Mouse (Mus musculus): ENCODE results near the gene Cryab.
A peak's percentile ranks its signal among the peaks of the same experiment; 100 is the strongest.

Cryab gene

GRCm38 (mm10) chr9:50742744-50743143, 8.4 kb upstream of the Cryab start:
- no peak for DNase-seq (ENCODE audit: low spot score in 2 of 2)

GRCm38 (mm10) chr9:50745806-50746205, 5.3 kb upstream of the Cryab start:
- DNase-seq (ENCODE audit: low spot score in 2 of 2), result no peak

DNA sequence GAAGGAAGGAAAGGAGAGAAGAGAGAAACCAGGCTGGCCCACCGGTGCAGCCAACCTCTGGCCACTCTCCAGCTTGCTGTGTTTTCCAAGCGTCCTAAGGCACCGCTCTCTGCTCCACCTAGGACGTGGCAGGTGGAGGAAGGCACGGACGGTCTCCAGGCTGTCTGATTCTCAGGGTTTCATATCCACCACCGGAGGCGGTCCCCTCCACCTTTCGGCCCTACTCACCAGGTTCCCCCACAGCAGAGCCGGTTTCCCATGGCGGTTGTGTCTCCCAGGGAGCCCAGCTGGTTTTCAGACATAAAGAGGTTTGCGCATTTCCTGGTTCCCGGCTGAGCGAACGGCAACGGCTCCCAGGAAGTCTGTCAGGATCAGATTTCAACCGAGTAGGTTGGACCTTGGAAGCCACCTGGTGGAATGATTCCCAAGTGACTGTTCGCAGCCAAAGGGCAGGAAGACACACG, 4.9 kb upstream of the Cryab start, which contains the start of gene 2310030G06Rik:
Gene 2310030G06Rik, minus strand, starts transcription at position 323 of the 464 bp plus-strand sequence.
- no peak for DNase-seq (ENCODE audit: low spot score in 2 of 2)

DNA sequence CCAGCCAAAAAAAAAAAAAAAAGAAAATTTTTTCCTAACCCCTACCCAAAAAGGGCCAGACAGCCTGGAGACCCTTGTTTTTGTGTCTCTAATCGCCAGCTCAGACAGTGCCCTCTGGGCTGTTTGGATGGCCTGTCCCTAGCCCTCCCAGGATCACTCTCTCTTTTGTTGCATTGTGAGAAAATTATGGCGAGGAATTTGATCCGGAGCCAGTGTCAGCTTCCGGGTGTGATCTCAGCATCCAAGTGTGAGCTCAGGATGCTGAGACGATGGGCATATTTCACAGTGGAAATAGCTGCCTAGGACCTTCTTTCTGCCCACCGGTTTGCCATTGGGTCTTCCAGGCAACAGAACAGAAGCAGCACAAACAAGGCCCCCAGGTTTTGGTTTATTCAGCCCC, 419 bp upstream of the Cryab start:
- no peak for DNase-seq (ENCODE audit: low spot score in 2 of 2)

GRCm38 (mm10) chr9:50752054-50752602, 1.0 kb downstream of the Cryab start, which contains the start of gene Hspb2:
Gene Hspb2, minus strand, starts transcription at chr9:50752354.
- no peak for DNase-seq (ENCODE audit: low spot score in 2 of 2)

GRCm38 (mm10) chr9:50752784-50753615, 1.9 kb downstream of the Cryab start:
- no peak for DNase-seq (ENCODE audit: low spot score in 2 of 2)

GRCm38 (mm10) chr9:50753947-50754346, 2.8 kb downstream of the Cryab start:
- DNase-seq (ENCODE audit: low spot score in 2 of 2), result no peak

DNA sequence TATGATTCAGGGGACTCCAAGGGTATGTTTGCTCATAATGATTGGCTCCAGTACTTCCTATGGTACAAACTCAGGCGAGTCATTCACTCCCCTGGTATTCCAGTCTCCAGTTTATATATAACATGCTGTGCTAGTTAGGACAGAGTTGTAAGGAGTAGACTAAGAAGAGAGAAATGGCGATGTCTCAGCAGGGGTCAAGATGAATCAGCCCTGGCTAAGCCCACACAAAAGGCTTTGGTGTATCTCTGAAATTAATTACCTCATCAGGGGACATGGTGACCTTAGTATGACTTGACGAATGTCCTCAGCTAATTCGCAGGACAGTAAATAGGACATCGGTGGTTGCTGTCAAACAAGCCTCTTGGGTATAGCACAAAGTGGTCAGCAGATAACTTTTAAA, 5.6 kb downstream of the Cryab start:
- no peak for DNase-seq (ENCODE audit: low spot score in 2 of 2)

DNA sequence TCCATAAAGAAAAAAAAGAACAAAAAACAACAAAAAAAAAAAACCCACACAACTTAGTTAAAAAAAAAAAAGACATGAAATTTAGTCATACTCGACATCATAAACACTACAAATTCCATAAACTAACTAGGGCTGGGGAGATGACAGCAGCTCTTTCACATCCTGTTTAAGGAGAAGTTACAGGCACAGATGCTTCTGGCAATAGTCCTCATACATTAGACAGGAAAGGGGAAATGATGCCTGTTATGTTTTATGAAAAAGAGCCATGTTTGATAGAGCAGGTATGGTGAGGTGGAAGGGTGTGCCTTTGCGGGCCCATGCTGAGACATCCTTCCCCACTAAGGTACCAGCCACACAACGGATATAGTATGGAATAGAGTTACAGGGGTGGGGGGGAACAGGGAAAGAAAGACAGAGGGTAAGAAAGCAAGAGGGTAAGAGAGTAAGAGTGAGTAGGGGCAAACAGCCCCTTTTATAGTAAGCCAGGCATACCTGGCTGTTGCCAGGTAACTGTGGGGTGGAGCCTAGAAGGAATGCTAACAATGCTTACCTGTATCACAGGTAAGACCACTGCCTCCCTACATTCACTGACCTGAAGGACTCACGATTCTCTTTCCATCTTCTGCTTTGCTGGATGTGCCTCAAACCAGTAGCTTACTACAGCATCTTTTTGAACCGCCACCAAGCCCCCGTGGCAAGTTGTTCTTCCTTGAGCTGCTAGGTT, 10.6 kb downstream of the Cryab start:
- DNase-seq (ENCODE audit: low spot score in 2 of 2), result no peak

DNA sequence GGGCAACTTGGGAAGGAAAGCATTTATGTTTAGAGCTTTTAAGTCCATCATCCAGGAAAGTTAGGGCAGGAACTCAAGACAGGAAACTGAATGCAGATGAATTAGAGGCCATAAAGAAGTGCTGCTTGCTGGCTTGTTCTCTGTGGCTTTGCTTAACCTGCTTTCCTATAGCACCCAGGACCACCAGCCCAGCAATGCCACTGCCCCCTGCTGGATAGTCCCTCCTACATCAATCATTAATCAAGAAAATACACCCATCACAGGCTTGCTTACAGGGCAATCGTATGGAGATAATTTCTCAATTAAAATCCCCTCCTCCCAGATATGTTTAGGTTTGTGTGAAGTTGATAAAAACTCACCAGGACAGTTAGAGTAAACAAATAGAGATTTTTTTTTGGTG, 12.2 kb downstream of the Cryab start:
- DNase-seq (ENCODE audit: low spot score in 2 of 2), result no peak

DNA sequence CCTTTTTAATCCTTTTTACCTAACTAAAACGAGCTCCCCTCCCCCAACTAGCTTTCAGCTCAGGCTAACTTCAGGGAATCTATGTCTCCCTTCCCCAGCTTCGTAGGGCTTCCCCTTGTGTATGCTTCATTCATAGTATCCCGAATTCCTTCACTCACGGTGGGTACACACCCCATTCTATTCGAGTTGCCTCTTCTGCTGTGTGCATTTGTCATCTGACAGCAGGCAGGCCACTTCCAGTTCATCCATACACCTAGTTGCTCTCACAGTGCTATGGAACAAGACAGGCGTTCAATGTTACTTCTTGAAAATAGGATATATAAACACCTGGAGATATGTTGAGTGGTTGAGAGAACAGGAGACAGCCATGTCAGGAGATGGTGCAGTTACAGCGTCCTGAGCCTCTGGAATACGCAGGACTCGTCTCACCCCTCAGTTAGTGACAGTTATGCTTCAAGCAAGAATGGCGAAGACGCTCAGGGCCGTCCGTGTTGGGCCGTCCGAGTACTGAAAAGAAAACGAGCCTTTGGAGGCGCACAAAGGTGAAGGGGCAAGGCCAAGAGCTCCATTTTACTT, 16.5 kb downstream of the Cryab start:
- no peak for DNase-seq (ENCODE audit: low spot score in 2 of 2)

- DNase-seq (ENCODE audit: low spot score in 2 of 2), result peak; percentile 95 to 98
These were observed 17.2 kb downstream of the Cryab start, which contains the start of gene Fdxacb1 for GRCm38 (mm10) chr9:50768107-50769002. Gene Fdxacb1, plus strand, starts transcription at chr9:50768236.

DNA sequence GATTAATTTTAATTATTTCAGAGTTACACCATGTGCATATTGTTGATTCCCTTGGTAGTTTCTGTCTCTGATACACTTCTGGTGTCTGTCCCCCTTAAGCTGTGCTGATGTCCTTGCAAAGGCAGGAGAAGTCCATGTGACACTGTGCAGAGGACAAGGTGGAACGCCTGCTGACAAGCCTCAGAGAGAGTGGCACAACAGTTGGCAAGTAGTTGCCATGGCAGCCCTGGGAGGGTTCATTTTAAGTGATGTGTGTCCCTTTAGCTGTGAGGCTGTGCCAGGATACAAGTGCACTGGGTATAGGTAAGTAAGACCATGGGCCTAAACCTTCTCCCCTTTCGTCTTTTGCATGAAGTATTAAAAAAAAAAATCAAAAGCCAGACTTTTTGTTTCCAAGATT, 18.9 kb downstream of the Cryab start:
- no peak for DNase-seq (ENCODE audit: low spot score in 2 of 2)

DNA sequence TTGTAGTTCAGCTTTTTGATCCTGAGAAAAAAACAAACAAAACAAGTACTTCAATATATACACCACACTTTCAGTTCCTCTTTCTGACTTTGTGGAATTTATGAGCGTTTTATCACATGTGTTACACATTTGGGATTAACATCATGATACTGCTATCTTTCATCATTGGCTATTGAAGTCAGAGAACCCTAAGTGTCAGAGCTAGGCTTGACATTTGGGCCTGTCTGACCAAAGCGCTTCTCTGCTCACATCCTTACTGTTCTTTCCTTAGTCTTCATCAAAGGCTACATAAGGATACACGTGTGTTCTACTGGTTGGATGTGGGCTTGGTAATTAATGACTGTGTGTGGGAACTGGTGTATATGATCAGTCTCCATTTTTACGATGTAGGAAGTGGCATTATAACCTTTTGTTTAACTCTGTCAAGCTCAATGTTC, 22.9 kb downstream of the Cryab start:
- DNase-seq (ENCODE audit: low spot score in 2 of 2), result no peak

GRCm38 (mm10) chr9:50774991-50775612, 24.0 kb downstream of the Cryab start, which contains the start of the genes Alg9 and 1110032A03Rik:
Gene Alg9, plus strand, starts transcription at chr9:50775019.
Gene 1110032A03Rik, minus strand, starts transcription at chr9:50775520.
- DNase-seq (ENCODE audit: low spot score in 2 of 2), result peak; percentile 90 to 96

DNA sequence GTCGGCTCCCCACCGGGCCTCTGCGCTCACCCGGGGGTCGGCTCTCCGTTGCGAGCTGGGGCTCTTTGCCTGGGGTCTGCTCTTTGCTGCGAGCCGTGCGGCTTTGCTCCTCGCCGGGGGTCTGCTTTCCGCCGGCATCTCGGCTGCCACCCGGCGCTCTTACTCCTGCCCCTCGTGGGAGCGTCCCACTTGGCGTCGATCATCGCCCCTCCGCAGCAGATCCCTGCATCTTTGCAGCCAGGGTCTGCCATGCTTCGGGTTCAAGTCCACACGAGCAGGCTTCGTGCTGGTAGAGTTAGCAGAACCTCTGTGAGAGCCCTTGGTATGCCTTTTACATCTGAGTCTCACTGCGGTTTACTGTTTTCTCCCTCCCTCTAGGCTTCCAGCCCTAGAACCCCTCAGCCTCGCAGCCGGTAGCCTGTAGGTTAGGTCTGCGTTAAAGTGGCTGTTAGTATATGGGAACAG, 24.6 kb downstream of the Cryab start:
- DNase-seq (ENCODE audit: low spot score in 2 of 2), result no peak

GRCm38 (mm10) chr9:50776162-50776760, 25.1 kb downstream of the Cryab start:
- no peak for DNase-seq (ENCODE audit: low spot score in 2 of 2)

DNA sequence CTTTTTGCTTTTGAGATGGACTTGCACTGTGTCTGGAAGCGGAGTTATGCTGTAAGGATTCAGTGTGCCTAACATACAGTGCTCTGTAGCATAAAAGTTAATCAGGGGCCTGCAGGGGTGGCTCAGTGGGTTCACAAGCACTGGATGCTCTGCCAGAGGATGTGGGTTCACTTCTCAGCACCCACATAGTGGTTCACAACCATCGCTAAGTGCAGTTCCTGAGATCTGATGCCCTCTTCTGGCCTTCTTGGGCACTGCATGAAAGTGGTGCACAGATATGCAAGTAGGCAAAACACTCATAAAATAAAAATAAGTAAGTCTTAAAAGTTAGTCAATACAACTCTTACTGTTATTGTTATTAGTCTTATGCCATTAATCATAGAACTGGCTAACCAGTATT, 31.0 kb downstream of the Cryab start:
- peak; percentile 52 to 79 for DNase-seq (ENCODE audit: low spot score in 2 of 2)

DNA sequence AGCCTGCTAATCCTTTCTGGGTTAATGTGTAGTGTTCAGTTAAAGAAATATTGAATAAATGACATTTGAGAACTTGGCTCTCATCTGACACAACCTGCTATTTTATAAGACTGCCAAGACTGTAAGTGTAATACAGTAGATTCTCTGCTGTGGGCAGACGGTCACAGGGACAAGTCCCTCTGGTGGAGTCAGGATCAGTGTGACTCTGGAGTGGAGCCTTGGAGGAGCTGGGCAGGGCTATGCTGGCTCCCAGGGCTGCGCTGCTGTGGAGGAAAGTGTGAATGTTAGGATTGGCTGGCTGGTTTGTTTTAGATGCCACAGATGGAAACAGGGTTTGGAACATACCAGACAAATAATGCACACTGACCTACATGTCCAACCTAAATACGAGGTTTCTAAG, 44.1 kb downstream of the Cryab start:
- DNase-seq (ENCODE audit: low spot score in 2 of 2), result no peak

- no peak for DNase-seq (ENCODE audit: low spot score in 2 of 2)
These were observed 45.7 kb downstream of the Cryab start for GRCm38 (mm10) chr9:50796776-50797175.
